Mouse (Mus musculus) intestine, postnatal 0 days (tissue): Measurements from ENCODE around the gene Jmjd6. TPM values are rescaled to one million over a fixed set of nuclear protein-coding genes. Genes with fewer than 3 reads are reported as not detected.

Experiments used
- ATAC-seq: fragments of 200-750 bp; cut with Nextera tagmentation; 2 replicates; pipeline ENCODE4 v1.8.0; 2017; ENCODE audit warnings: mild to moderate bottlenecking, moderate TSS enrichment, moderate library complexity
- H3K27ac ChIP-seq: fragments of 300-500 bp; sonication (generic); 2 replicates; pipeline ENCODE4 v1.5.1; 2014; ENCODE audit warnings: mild to moderate bottlenecking, low read depth, low read length, moderate library complexity
- H3K27me3 ChIP-seq: fragments of 300-500 bp; sonication (generic); replicated peaks from 2 replicates; pipeline ENCODE4 v1.6.1; 2014; ENCODE audit warnings: low read length, mixed read lengths; ENCODE audit not compliant: control insufficient read depth, insufficient read depth
- H3K36me3 ChIP-seq: fragments of 300-500 bp; sonication (generic); 2 replicates; pipeline ENCODE4 v1.6.1; 2014; ENCODE audit warnings: mild to moderate bottlenecking, moderate library complexity; ENCODE audit not compliant: control insufficient read depth, insufficient read depth
- H3K4me1 ChIP-seq: fragments of 300-500 bp; sonication (generic); replicated peaks from 2 replicates; pipeline ENCODE4 v1.6.1; 2014; ENCODE audit warnings: antibody characterized with exemption, low read length, mixed read lengths; ENCODE audit not compliant: control insufficient read depth, insufficient read depth
- H3K4me2 ChIP-seq: fragments of 300-500 bp; sonication (generic); replicated peaks from 2 replicates; pipeline ENCODE4 v1.6.1; 2014; ENCODE audit warnings: low read depth, mild to moderate bottlenecking, moderate library complexity
- H3K4me3 ChIP-seq: fragments of 300-500 bp; sonication (generic); 2 replicates; pipeline ENCODE4 v1.5.1; 2014; ENCODE audit warnings: low read depth, low read length
- H3K9ac ChIP-seq: fragments of 300-500 bp; sonication (generic); 2 replicates; pipeline ENCODE4 v1.6.1; 2014; ENCODE audit warnings: mild to moderate bottlenecking, low read depth, low read length
- H3K9me3 ChIP-seq: fragments of 300-500 bp; sonication (generic); 2 replicates; pipeline ENCODE4 v1.6.1; 2016; ENCODE audit warnings: mixed run types; ENCODE audit not compliant: control insufficient read depth
- CTCF ChIP-seq: sonication (generic); IDR thresholded peaks from 2 replicates; pipeline ENCODE4 v1.5.1; 2016; ENCODE audit warnings: low read depth, mild to moderate bottlenecking, control low read depth, antibody characterized with exemption, moderate library complexity
- WGBS: fragments of 180-500 bp; shearing (Covaris S2); extraction: QIAGEN DNeasy Blood & Tissue Kit; methylation state at CpG from one replicate; pipeline ENCODE4 v1.1.7; 2014; 5-methylcytosine and 5-hydroxymethylcytosine counted together
- polyA plus RNA-seq: library from polyadenylated mRNA; unstranded; fragments of >200 nt; fragmentation: Nextera tagmentation; extraction: Ambion mirVana; gene quantifications from 2 replicates; pipeline ENCODE4 v1.2.1, GENCODE M21; 2015

Jmjd6 gene
- polyA plus RNA-seq, 1 experiment from 2014 or later, result 44.4 TPM

DNA sequence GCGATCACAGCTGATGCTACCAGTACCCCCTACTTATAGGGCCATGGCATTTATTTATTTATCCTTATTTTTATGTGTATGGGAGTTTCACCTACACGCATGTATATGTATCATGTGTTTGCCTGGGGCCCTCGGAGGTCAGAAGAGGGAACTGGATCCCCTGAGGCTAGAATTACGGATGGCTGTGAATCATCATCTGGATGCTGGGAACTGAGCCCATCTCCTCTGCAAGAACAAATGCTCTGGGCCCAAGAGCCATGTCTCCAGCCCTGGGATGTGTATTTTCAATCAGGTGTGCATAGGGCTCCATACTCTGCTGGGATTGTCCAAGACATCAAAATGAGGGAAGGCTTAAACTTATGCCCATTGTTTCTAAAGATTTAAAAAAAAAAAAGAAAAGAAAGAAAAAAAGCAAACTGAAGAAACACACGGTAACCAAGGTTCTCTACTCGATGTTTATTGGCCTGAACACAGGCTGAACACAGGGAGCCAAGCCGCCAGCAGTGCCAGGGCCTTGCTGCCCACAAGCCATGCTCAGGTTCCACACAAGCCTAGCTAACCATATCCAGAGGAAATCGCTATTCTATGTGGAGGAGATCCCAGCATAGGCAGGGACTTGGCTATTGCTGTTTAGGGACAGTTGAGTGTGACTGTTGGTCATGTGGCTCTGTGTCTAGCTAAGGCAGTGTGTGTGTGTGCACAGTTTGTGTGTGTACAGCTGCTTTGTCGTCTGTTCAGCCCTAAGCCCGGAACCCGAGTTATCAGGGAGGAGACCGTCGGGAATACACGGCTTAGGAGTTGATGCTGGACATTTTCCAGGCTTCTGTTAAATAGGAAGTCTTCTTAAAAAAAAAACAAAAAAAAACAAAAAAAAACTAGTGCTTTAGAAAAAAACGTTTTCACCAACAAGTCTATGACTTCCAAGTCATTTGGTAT, 36.8 kb downstream of the Jmjd6 start:
- ATAC-seq, result no peak
- H3K9ac ChIP-seq, result no peak overlapping the region
- TF ChIP-seq CTCF, result no peak
- WGBS, result 74% methylated on average over 15 of the region's 15 CpGs
- no peak overlapping the region for H3K4me3 ChIP-seq
- no peaks in the 10 kb centered on the region for H3K9me3 ChIP-seq
- no peak overlapping the region for H3K4me2 ChIP-seq
- H3K36me3 ChIP-seq, result peaks cover 18% of the 10 kb centered on the region
- H3K4me1 ChIP-seq, result no peaks in the 10 kb centered on the region
- H3K27ac ChIP-seq, result no peak overlapping the region
- no peaks in the 10 kb centered on the region for H3K27me3 ChIP-seq

DNA sequence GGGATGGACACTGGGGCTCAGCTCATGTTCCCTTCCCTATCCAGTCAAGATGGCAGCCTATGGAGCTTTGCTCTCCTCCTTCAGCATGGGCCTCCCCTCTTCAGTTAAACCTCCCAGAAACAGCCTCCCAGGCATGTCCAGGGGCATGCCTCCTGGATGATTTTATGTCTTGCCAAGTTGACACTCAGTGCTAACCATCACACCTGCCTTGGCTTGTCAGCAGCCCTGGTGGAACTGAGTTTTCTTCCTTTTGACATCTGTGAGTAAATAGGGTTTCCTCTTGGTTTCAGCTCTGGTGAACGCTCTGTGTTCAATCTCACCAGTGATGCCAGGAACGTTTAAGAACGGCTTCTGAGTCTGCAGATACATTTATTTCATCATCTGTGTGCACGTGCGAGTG, 40.5 kb downstream of the Jmjd6 start:
- ATAC-seq, result no peak
- Histone ChIP-seq H3K9ac (no peak overlapping the region), H3K27me3 (no peaks in the 10 kb centered on the region), H3K36me3 (no peaks in the 10 kb centered on the region), H3K9me3 (no peaks in the 10 kb centered on the region), H3K4me1 (no peaks in the 10 kb centered on the region), H3K4me2 (no peak overlapping the region), H3K4me3 (no peak overlapping the region), H3K27ac (no peak overlapping the region)
- 68% methylated on average over 5 of the region's 5 CpGs for WGBS
- TF ChIP-seq CTCF, result no peak

DNA sequence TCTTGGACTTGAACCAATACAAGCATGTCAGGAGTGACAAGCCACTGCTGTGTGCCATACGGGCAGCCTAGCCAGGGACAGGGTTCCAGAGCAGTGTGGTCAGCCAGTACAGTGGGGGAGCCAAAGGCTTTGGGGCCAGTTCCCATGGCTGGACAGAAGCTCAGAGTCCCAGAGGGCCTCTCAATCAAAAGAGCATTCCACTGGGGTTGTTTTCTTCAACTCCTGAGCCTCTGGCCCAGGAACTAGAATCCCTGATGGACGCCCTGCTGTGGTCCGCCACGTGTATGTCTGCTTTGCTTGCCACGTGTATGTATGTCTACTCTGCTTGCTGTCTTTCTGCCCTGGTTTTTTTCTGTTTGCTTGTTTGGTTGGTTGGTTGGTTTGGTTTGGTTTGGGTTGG, 42.1 kb downstream of the Jmjd6 start:
- ATAC-seq, result no peak
- Histone ChIP-seq H3K4me1 (no peaks in the 10 kb centered on the region), H3K27ac (no peak overlapping the region), H3K9ac (no peak overlapping the region), H3K27me3 (no peaks in the 10 kb centered on the region), H3K9me3 (no peaks in the 10 kb centered on the region), H3K36me3 (no peaks in the 10 kb centered on the region), H3K4me3 (no peak overlapping the region), H3K4me2 (no peak overlapping the region)
- no peak for TF ChIP-seq CTCF
- 77% methylated on average over 5 of the region's 5 CpGs for WGBS

DNA sequence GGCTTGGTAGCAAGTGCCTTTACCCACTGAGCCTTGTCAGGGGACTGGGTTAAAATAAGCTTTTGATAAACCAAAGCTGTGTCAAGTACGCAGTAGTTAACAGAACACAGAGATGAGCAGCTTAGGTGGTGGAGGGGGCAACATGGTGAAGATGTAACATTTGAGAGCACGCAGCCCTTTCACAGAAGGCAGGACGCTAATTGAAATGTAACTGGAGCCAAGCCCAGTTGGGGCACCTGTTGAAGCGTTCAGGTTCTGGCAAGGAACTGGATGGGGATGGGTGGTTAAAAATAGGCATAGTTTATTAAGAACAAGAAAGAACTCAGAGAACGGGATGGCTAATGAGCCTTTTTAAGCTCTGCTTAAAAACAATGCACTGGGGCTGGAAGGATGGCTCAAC, 43.9 kb downstream of the Jmjd6 start:
- Histone ChIP-seq H3K27ac (no peak overlapping the region), H3K9me3 (no peaks in the 10 kb centered on the region), H3K4me1 (0 out of 2 replicates have a peak, but pooled peaks cover 3% of the 10 kb centered on the region), H3K4me3 (no peak overlapping the region), H3K36me3 (no peaks in the 10 kb centered on the region), H3K27me3 (no peaks in the 10 kb centered on the region), H3K9ac (no peak overlapping the region), H3K4me2 (no peak overlapping the region)
- no peak for ATAC-seq
- WGBS, result 78% methylated on average over 5 of the region's 5 CpGs
- TF ChIP-seq CTCF, result no peak

Other genes with a start within 250 kb of the Jmjd6 start
- 7.6 and 8.4 TPM in 2 replicates for gene Rhbdf2, start 216.4 kb downstream of the Jmjd6 start, polyA plus RNA-seq
- gene Prcd, start 189.9 kb downstream of the Jmjd6 start, polyA plus RNA-seq, result 0.84 and 1.1 TPM in 2 replicates
- gene Cygb, start 189.1 kb downstream of the Jmjd6 start, polyA plus RNA-seq, result 17.5 and 20.2 TPM in 2 replicates
- gene St6galnac1, start 67.9 kb downstream of the Jmjd6 start, polyA plus RNA-seq, result 0.12 TPM in 1 of 2 replicates, not detected in the other
- gene Mxra7, start 15.4 kb downstream of the Jmjd6 start, polyA plus RNA-seq, result 33.6 and 39.4 TPM in 2 replicates
- 34.1 and 37.1 TPM in 2 replicates for gene Mettl23, start 171 bp downstream of the Jmjd6 start, polyA plus RNA-seq
- 100 and 109 TPM in 2 replicates for gene Mfsd11, start 9.0 kb upstream of the Jmjd6 start, polyA plus RNA-seq
- gene Srsf2, start 9.6 kb upstream of the Jmjd6 start, polyA plus RNA-seq, result 354 and 366 TPM in 2 replicates
- gene Mgat5b, start 75.4 kb upstream of the Jmjd6 start, polyA plus RNA-seq, result 0.25 and 0.48 TPM in 2 replicates